17 mouse cellular contexts compared by ENCODE assay signal in genomic region chr5:52026148-52026547, GRCm38 (mm10).
"Had no signal": no experiment of that assay in that cellular context is flagged by ENCODE, and none has a peak within 500 bp of the region (broad histone marks: within the 10 kb centered on the region; RNA-seq: fewer than 3 reads in every experiment).

No protein-coding gene starts in this region.

- H3K4me3 ChIP-seq: kidney, embryonic 15.5 days; left cerebral cortex, adult 2 months; liver, embryonic 13.5 days; megakaryocyte, embryonic 14.5 days; midbrain, embryonic 10.5 days; midbrain, embryonic 13.5 days; myocyte had no signal

- DNase-seq: kidney, adult 8-10 months; kidney, postnatal 10 days; kidney, postnatal 36 days; layer of hippocampus, postnatal 36 days; liver, embryonic 13.5 days; lung, adult 2 months; lung, postnatal 14 days; lung, postnatal 4 days; thymus, adult 2 months; thymus, postnatal 14 days had no signal

- H3K27me3 ChIP-seq: kidney, embryonic 15.5 days; liver, embryonic 13.5 days; megakaryocyte, embryonic 14.5 days; midbrain, embryonic 13.5 days had no signal

- H3K9me3 ChIP-seq: kidney, embryonic 15.5 days; liver, embryonic 13.5 days; midbrain, embryonic 10.5 days; midbrain, embryonic 13.5 days had no signal

- H3K36me3 ChIP-seq: kidney, embryonic 15.5 days; liver, embryonic 13.5 days; midbrain, embryonic 10.5 days; midbrain, embryonic 13.5 days had no signal

- H3K9ac ChIP-seq: kidney, embryonic 15.5 days; liver, embryonic 13.5 days; midbrain, embryonic 13.5 days had no signal

- ATAC-seq: midbrain, embryonic 13.5 days; midbrain, embryonic 16.5 days had no signal

- H3K27ac ChIP-seq: kidney, embryonic 15.5 days; left cerebral cortex, adult 2 months; liver, embryonic 13.5 days; midbrain, embryonic 10.5 days; midbrain, embryonic 13.5 days had no signal

- H3K4me2 ChIP-seq: kidney, embryonic 15.5 days; liver, embryonic 13.5 days; midbrain, embryonic 13.5 days had no signal

- H3K4me1 ChIP-seq: kidney, embryonic 15.5 days; liver, embryonic 13.5 days; megakaryocyte, embryonic 14.5 days; midbrain, embryonic 10.5 days; midbrain, embryonic 13.5 days had no signal
